Mouse (Mus musculus) MEL (cell line): ENCODE results near the gene Trap1. TPM values are rescaled to one million over a fixed set of nuclear protein-coding genes. Genes with fewer than 3 reads are reported as not detected.

Experiments used
- DNase-seq: peaks from one replicate; pipeline ENCODE4 v3.0.0; 2011; ENCODE audit warnings: low read depth, low spot score
- H3K27ac ChIP-seq: 2 replicates; pipeline ENCODE4 v1.5.1; 2012; ENCODE audit warnings: low read depth, mild to moderate bottlenecking, control low read depth, low read length, moderate library complexity; ENCODE audit not compliant: control insufficient read depth
- H3K27me3 ChIP-seq, 2 experiments: fragments of 150-350 bp in 1 of 2; sonication (generic) in 1 of 2; 2 replicates each; pipeline ENCODE4 v1.6.1; 2012; ENCODE audit warnings: low read length in 2 of 2, mild to moderate bottlenecking in 2 of 2, improper control_type of control experiment in 1 of 2, moderate library complexity in 1 of 2; ENCODE audit not compliant: insufficient read depth in 2 of 2, control insufficient read depth in 1 of 2
- H3K36me3 ChIP-seq, 2 experiments: 2 replicates each; pipeline ENCODE4 v1.6.1; 2012 to 2014; ENCODE audit warnings: low read length in 2 of 2, improper control_type of control experiment in 1 of 2, inconsistent platforms in 1 of 2, mild to moderate bottlenecking in 1 of 2; ENCODE audit not compliant: insufficient read depth in 2 of 2, control insufficient read depth in 1 of 2
- H3K4me1 ChIP-seq, 2 experiments: fragments of 150-350 bp in 1 of 2; sonication (generic) in 1 of 2; 2 replicates each; pipeline ENCODE4 v1.6.1; 2012; ENCODE audit warnings: low read length in 2 of 2, improper control_type of control experiment in 1 of 2, mild to moderate bottlenecking in 1 of 2; ENCODE audit not compliant: insufficient read depth in 2 of 2, control insufficient read depth in 1 of 2
- H3K4me3 ChIP-seq, 2 experiments: fragments of 150-350 bp in 1 of 2; sonication (generic) in 1 of 2; 2 replicates each; pipeline ENCODE4 v1.5.1; 2012; ENCODE audit warnings: low read depth in 2 of 2, low read length in 2 of 2, mild to moderate bottlenecking in 2 of 2, moderate library complexity in 2 of 2, control low read depth in 1 of 2, improper control_type of control experiment in 1 of 2; ENCODE audit not compliant: control insufficient read depth in 1 of 2, insufficient read depth in 1 of 2
- H3K79me2 ChIP-seq: 2 replicates; pipeline ENCODE4 v1.6.1; 2012; ENCODE audit warnings: mild to moderate bottlenecking, low read length, moderate library complexity; ENCODE audit not compliant: control insufficient read depth, poor library complexity, insufficient read depth
- H3K9ac ChIP-seq: 2 replicates; pipeline ENCODE4 v1.6.1; 2012; ENCODE audit warnings: low read depth, mild to moderate bottlenecking, control low read depth, low read length, moderate library complexity; ENCODE audit not compliant: control insufficient read depth, poor library complexity, severe bottlenecking
- H3K9me3 ChIP-seq: fragments of 150-350 bp; sonication (generic); replicated peaks from 2 replicates; pipeline ENCODE4 v1.6.1; 2012; ENCODE audit warnings: mild to moderate bottlenecking, low read length, improper control_type of control experiment, moderate library complexity; ENCODE audit not compliant: insufficient read depth
- CHD2 ChIP-seq: IDR thresholded peaks from 2 replicates; pipeline ENCODE4 v1.6.1; 2011; ENCODE audit warnings: low read length, improper control_type of control experiment
- CTCF ChIP-seq, 3 experiments: IDR thresholded peaks in 2 of 3; conservative IDR thresholded peaks in 1 of 3; 2 replicates each; pipeline ENCODE4 v1.5.1; 2011 to 2012; ENCODE audit warnings: low read length in 3 of 3, low read depth in 2 of 3, mild to moderate bottlenecking in 2 of 3, improper control_type of control experiment in 1 of 3, inconsistent platforms in 1 of 3, mixed read lengths in 1 of 3, moderate library complexity in 1 of 3; ENCODE audit not compliant: control insufficient read depth in 1 of 3, insufficient read depth in 1 of 3, poor library complexity in 1 of 3, severe bottlenecking in 1 of 3
- E2F4 ChIP-seq: IDR thresholded peaks from 2 replicates; pipeline ENCODE4 v1.6.1; 2011; ENCODE audit warnings: low read depth, low read length, improper control_type of control experiment, borderline replicate concordance
- ELF1 ChIP-seq: IDR thresholded peaks from 2 replicates; pipeline ENCODE4 v1.6.1; 2014; ENCODE audit warnings: low read depth, mild to moderate bottlenecking, inconsistent platforms, low read length, improper control_type of control experiment, moderate library complexity
- GABPA ChIP-seq: IDR thresholded peaks from 2 replicates; pipeline ENCODE4 v1.6.1; 2012; ENCODE audit warnings: low read depth, mild to moderate bottlenecking, inconsistent platforms, low read length, improper control_type of control experiment, moderate library complexity
- HCFC1 ChIP-seq: IDR thresholded peaks from 2 replicates; pipeline ENCODE4 v1.6.1; 2012; ENCODE audit warnings: low read depth, mild to moderate bottlenecking, inconsistent platforms, low read length, improper control_type of control experiment, moderate library complexity
- KAT2A ChIP-seq: conservative IDR thresholded peaks from 2 replicates; pipeline ENCODE4 v1.6.1; 2012; ENCODE audit warnings: low read depth, low read length, improper control_type of control experiment, inconsistent platforms
- MAX ChIP-seq: IDR thresholded peaks from 2 replicates; pipeline ENCODE4 v1.6.1; 2011; ENCODE audit warnings: low read length, improper control_type of control experiment
- MEF2A ChIP-seq: IDR thresholded peaks from 2 replicates; pipeline ENCODE4 v1.6.1; 2014; ENCODE audit warnings: low read depth, mild to moderate bottlenecking, inconsistent platforms, low read length, improper control_type of control experiment; ENCODE audit not compliant: poor library complexity, insufficient replicate concordance, severe bottlenecking; ENCODE audit errors: extremely low read depth
- MYC ChIP-seq: IDR thresholded peaks from 2 replicates; pipeline ENCODE4 v1.6.1; 2011; ENCODE audit warnings: low read depth, mild to moderate bottlenecking, low read length, improper control_type of control experiment, moderate library complexity
- NELFE ChIP-seq: IDR thresholded peaks from 2 replicates; pipeline ENCODE4 v1.6.1; 2011; ENCODE audit warnings: low read depth, low read length, improper control_type of control experiment
- NRF1 ChIP-seq: IDR thresholded peaks from 2 replicates; pipeline ENCODE4 v1.6.1; 2014; ENCODE audit warnings: low read depth, mild to moderate bottlenecking, inconsistent platforms, low read length, improper control_type of control experiment, moderate library complexity; ENCODE audit not compliant: poor library complexity, insufficient read depth, severe bottlenecking
- POLR2A ChIP-seq, 2 experiments: IDR thresholded peaks; 2 replicates each; pipeline ENCODE4 v1.6.1; 2011 to 2012; ENCODE audit warnings: low read length in 2 of 2, mild to moderate bottlenecking in 2 of 2, control low read depth in 1 of 2, improper control_type of control experiment in 1 of 2, low read depth in 1 of 2, moderate library complexity in 1 of 2; ENCODE audit not compliant: control insufficient read depth in 1 of 2, insufficient read depth in 1 of 2, poor library complexity in 1 of 2
- POLR2AphosphoS2 ChIP-seq: IDR thresholded peaks from 2 replicates; pipeline ENCODE4 v1.6.1; 2011; ENCODE audit warnings: low read length, improper control_type of control experiment
- RAD21 ChIP-seq: IDR thresholded peaks from 2 replicates; pipeline ENCODE4 v1.6.1; 2011; ENCODE audit warnings: mild to moderate bottlenecking, low read depth, low read length, improper control_type of control experiment
- RCOR1 ChIP-seq: IDR thresholded peaks from 2 replicates; pipeline ENCODE4 v1.6.1; 2012; ENCODE audit warnings: low read depth, mild to moderate bottlenecking, inconsistent platforms, low read length, improper control_type of control experiment
- SIN3A ChIP-seq: IDR thresholded peaks from 2 replicates; pipeline ENCODE4 v1.6.1; 2012; ENCODE audit warnings: low read length, improper control_type of control experiment, inconsistent platforms
- USF2 ChIP-seq, 2 experiments: IDR thresholded peaks; 2 replicates each; pipeline ENCODE4 v1.6.1; 2011 to 2012; ENCODE audit warnings: improper control_type of control experiment in 2 of 2, low read length in 2 of 2, borderline replicate concordance in 1 of 2, inconsistent platforms in 1 of 2, low read depth in 1 of 2, mild to moderate bottlenecking in 1 of 2; ENCODE audit not compliant: insufficient read depth in 1 of 2
- ZC3H11A ChIP-seq: IDR thresholded peaks from 2 replicates; pipeline ENCODE4 v1.6.1; 2012; ENCODE audit warnings: low read depth, mild to moderate bottlenecking, inconsistent platforms, low read length, improper control_type of control experiment
- ZKSCAN1 ChIP-seq: IDR thresholded peaks from 2 replicates; pipeline ENCODE4 v1.6.1; 2012; ENCODE audit warnings: low read depth, mild to moderate bottlenecking, inconsistent platforms, low read length, improper control_type of control experiment, moderate library complexity
- ZMIZ1 ChIP-seq: IDR thresholded peaks from 2 replicates; pipeline ENCODE4 v1.6.1; 2012; ENCODE audit warnings: low read depth, mild to moderate bottlenecking, inconsistent platforms, low read length, improper control_type of control experiment, moderate library complexity
- ZNF384 ChIP-seq: IDR thresholded peaks from 2 replicates; pipeline ENCODE4 v1.6.1; 2012; ENCODE audit warnings: low read depth, mild to moderate bottlenecking, inconsistent platforms, low read length, improper control_type of control experiment
- polyA plus RNA-seq, 2 experiments: library from polyadenylated mRNA; stranded (reverse) in 1 of 2; unstranded in 1 of 2; fragments of >175 nt in 1 of 2; fragments of >200 nt in 1 of 2; gene quantifications; 2 replicates each; pipeline versions ENCODE4 v1.2.1 to v1.2.4; 2012; ENCODE audit warnings: low replicate concordance in 2 of 2, low read depth in 1 of 2; ENCODE audit not compliant: insufficient read length in 2 of 2, insufficient read depth in 1 of 2, missing spikeins in 1 of 2
- total RNA-seq: library from RNA; depleted of rRNA; stranded (reverse); fragments of 300-350 nt; gene quantifications from 2 replicates; pipeline ENCODE4 v1.2.3, GENCODE M21; 2012

Gene Trap1
- total and polyA plus RNA-seq, 3 experiments: 120 to 299 (median 214) TPM

- no peak for TF ChIP-seq NELFE
- TF ChIP-seq, all 39 proteins: peak for 9
Observed at GRCm38 (mm10) chr16:4032341-4032748, 45.3 kb downstream of the Trap1 start (continued).

GRCm38 (mm10) chr16:4031441-4032274 lies 46.0 kb downstream of the Trap1 start:
- H3K9me3 ChIP-seq: no peaks in the 10 kb centered on the region
- no peaks in the 10 kb centered on the region for H3K27me3 ChIP-seq
- no peak for DNase-seq
- no peaks in the 10 kb centered on the region for H3K79me2 ChIP-seq
- H3K4me3 ChIP-seq: no peak overlapping the region
- peaks cover 12 to 38% of the 10 kb centered on the region in 2 experiments for H3K4me1 ChIP-seq
- H3K36me3 ChIP-seq: peaks cover 0 to 27% of the 10 kb centered on the region in 2 experiments; a peak in 2 of 4 replicates
- no peak for TF ChIP-seq POLR2A (IDR thresholded peaks at IDR 0.05; ENCODE audit: control insufficient read depth in 1 of 2, insufficient read depth in 1 of 2, low read depth in 1 of 2, low read length in 2 of 2, poor library complexity in 1 of 2)
- no peak for TF ChIP-seq ZKSCAN1
- no peak for TF ChIP-seq RCOR1
- TF ChIP-seq CTCF (IDR thresholded peaks at IDR 0.05 in 2 of 3, conservative IDR thresholded peaks at IDR 0.05 in 1 of 3; ENCODE audit: control insufficient read depth in 1 of 3, insufficient read depth in 1 of 3, low read depth in 2 of 3, low read length in 3 of 3, poor library complexity in 1 of 3, severe bottlenecking in 1 of 3): no peak
- no peak for TF ChIP-seq ZC3H11A
- no peak for TF ChIP-seq RAD21
- no peak for TF ChIP-seq ZMIZ1
- no peak for TF ChIP-seq KAT2A
- TF ChIP-seq SIN3A: no peak
- no peak for TF ChIP-seq HCFC1
- TF ChIP-seq MYC: no peak
- no peak for TF ChIP-seq CHD2
- no peak for TF ChIP-seq POLR2AphosphoS2
- no peak for TF ChIP-seq MEF2A
- TF ChIP-seq E2F4: no peak
- TF ChIP-seq ZNF384: no peak
- H3K9ac ChIP-seq: no peak overlapping the region
- no peak overlapping the region; the same call in 1 of the 2 replicates for H3K27ac ChIP-seq

GRCm38 (mm10) chr16:4030501-4030900 lies 47.1 kb downstream of the Trap1 start:
- Histone ChIP-seq H3K9ac (no peak overlapping the region), H3K79me2 (no peaks in the 10 kb centered on the region), H3K36me3 (peaks cover 0 to 29% of the 10 kb centered on the region in 2 experiments; a peak in 2 of 4 replicates), H3K4me1 (peaks cover 12 to 40% of the 10 kb centered on the region in 2 experiments), H3K9me3 (no peaks in the 10 kb centered on the region), H3K4me3 (no peak overlapping the region), H3K27me3 (no peaks in the 10 kb centered on the region), H3K27ac (no peak overlapping the region)
- no peak for TF ChIP-seq NRF1
- no peak for TF ChIP-seq E2F4
- no peak for TF ChIP-seq MAX
- TF ChIP-seq POLR2AphosphoS2: no peak
- no peak for TF ChIP-seq NELFE
- no peak for TF ChIP-seq POLR2A (IDR thresholded peaks at IDR 0.05; ENCODE audit: control insufficient read depth in 1 of 2, insufficient read depth in 1 of 2, low read depth in 1 of 2, low read length in 2 of 2, poor library complexity in 1 of 2)
- TF ChIP-seq ELF1: no peak
- TF ChIP-seq ZMIZ1: no peak
- TF ChIP-seq KAT2A: no peak
- no peak for TF ChIP-seq RCOR1
- TF ChIP-seq GABPA: no peak
- TF ChIP-seq USF2 (IDR thresholded peaks at IDR 0.05; ENCODE audit: borderline replicate concordance in 1 of 2, insufficient read depth in 1 of 2, low read depth in 1 of 2, low read length in 2 of 2): no peak
- DNase-seq: no peak
